Mouse (Mus musculus): ENCODE results near the gene Lamc2. TPM values are rescaled to one million over a fixed set of nuclear protein-coding genes. Genes with fewer than 3 reads are reported as not detected.

The Lamc2 gene
- polyA plus RNA-seq, 1 experiment: 0.94 TPM

DNA sequence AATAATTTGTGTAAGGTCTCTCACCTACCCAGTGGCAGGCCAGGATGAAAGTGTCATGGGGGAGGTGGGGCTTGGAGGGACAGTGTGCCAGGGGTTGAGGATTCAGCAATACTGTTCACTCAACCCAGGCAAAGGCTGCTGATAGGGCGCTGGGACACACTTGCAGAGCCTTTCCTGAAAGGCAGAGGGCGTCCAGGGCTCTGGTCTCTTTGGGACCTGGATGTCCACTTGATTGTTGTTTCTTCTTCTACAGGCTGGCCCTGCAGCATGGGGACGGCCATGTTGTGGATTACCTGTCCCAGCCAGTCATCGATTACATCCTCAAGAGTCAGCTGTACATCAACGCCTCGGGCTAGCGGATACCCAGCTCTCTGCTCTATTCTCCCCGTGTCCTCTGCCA, 70.9 kb downstream of the Lamc2 start:
- Histone ChIP-seq H3K4me1 (ENCODE audit: control insufficient read depth, insufficient read depth, low read length) (peaks cover 4% of the 10 kb centered on the region), H3K27ac (ENCODE audit: control insufficient read depth, insufficient read depth, low read depth, low read length) (no peak overlapping the region)

DNA sequence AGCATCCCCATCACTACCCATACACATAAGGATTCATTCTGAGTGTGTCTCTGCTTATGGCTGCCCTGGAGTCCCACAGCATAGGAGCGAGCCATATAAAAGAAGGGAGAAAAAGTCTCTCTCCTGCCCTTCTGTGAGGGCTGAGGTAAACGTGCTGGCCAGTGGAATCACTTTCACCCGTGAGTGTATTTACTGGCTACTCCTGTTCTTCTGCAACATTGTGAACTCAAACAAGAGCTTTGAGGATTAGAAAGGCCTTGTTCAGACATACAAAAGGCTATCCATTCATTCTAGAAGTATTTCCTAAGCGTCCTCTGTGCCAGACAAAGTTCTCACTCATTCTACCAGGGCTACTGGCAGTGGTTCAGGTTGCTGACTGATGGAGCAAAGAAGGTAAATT, 74.7 kb downstream of the Lamc2 start:
- Histone ChIP-seq H3K36me3 (ENCODE audit: control insufficient read depth, insufficient read depth, low read length) (no peaks in the 10 kb centered on the region), H3K4me1 (ENCODE audit: control insufficient read depth, insufficient read depth, low read length) (peaks cover 8% of the 10 kb centered on the region), H3K27me3 (ENCODE audit: control insufficient read depth, insufficient read depth, low read length) (no peaks in the 10 kb centered on the region), H3K4me3 (ENCODE audit: control insufficient read depth, low read depth, low read length) (no peak overlapping the region), H3K27ac (ENCODE audit: control insufficient read depth, insufficient read depth, low read depth, low read length) (no peak overlapping the region)
- TF ChIP-seq CTCF (IDR thresholded peaks at IDR 0.05; ENCODE audit: control insufficient read depth, insufficient read depth, insufficient replicate concordance, low read depth, low read length) (no peak), POLR2A (IDR thresholded peaks at IDR 0.05; ENCODE audit: control insufficient read depth, low read depth, low read length) (no peak)

More for the DNA sequence above, 70.9 kb downstream of the Lamc2 start:
- Histone ChIP-seq H3K36me3 (ENCODE audit: control insufficient read depth, insufficient read depth, low read length) (no peaks in the 10 kb centered on the region), H3K27me3 (ENCODE audit: control insufficient read depth, insufficient read depth, low read length) (no peaks in the 10 kb centered on the region), H3K4me3 (ENCODE audit: control insufficient read depth, low read depth, low read length) (no peak overlapping the region)
- TF ChIP-seq CTCF (IDR thresholded peaks at IDR 0.05; ENCODE audit: control insufficient read depth, insufficient read depth, insufficient replicate concordance, low read depth, low read length) (peak; percentile 13; the same call in 1 of the 2 replicates), POLR2A (IDR thresholded peaks at IDR 0.05; ENCODE audit: control insufficient read depth, low read depth, low read length) (no peak)

DNA sequence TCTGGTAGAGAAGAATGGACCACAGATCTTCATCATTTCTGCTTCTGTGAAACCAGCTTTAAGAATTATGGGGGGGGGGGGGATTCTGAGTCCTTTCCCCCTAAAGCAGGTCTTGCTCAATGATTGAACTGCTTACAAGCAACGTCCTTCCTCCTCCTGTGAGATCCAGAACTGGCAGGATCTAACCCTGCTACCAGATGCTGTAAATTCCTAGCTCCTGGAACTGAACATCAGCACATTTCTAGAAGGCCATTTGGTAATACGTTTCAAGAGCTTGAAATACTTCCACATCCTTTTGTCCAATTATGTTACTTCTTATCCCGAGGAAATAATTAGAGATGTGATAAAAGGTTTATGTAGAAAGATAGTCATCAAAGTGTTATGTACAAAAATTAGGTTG, 76.4 kb downstream of the Lamc2 start:
- Histone ChIP-seq H3K27me3 (ENCODE audit: control insufficient read depth, insufficient read depth, low read length) (no peaks in the 10 kb centered on the region), H3K36me3 (ENCODE audit: control insufficient read depth, insufficient read depth, low read length) (no peaks in the 10 kb centered on the region), H3K4me3 (ENCODE audit: control insufficient read depth, low read depth, low read length) (no peak overlapping the region), H3K27ac (ENCODE audit: control insufficient read depth, insufficient read depth, low read depth, low read length) (no peak overlapping the region), H3K4me1 (ENCODE audit: control insufficient read depth, insufficient read depth, low read length) (peaks cover 4% of the 10 kb centered on the region)
- TF ChIP-seq CTCF (IDR thresholded peaks at IDR 0.05; ENCODE audit: control insufficient read depth, insufficient read depth, insufficient replicate concordance, low read depth, low read length): no peak
- no peak for TF ChIP-seq POLR2A (IDR thresholded peaks at IDR 0.05; ENCODE audit: control insufficient read depth, low read depth, low read length)

DNA sequence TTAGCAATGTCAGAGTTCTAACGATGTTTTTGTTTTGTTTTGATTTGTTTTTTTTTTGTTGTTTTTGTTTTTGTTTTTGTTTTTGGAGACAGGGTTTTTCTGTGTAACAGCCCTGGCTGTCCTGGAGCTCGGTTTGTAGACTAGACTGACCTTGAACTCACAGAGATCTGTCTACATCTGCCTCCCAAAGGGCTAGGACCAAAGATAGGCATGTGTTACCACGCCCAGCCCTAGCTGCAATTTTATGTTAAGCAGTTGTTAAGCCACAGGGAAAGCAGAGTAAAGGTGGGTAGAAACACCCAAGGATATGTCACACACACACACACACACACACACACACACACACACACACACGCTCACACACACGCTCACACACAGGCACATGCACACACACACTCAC, 76.9 kb downstream of the Lamc2 start:
- H3K27ac ChIP-seq (ENCODE audit: control insufficient read depth, insufficient read depth, low read depth, low read length): no peak overlapping the region
- TF ChIP-seq CTCF (IDR thresholded peaks at IDR 0.05; ENCODE audit: control insufficient read depth, insufficient read depth, insufficient replicate concordance, low read depth, low read length) (no peak), POLR2A (IDR thresholded peaks at IDR 0.05; ENCODE audit: control insufficient read depth, low read depth, low read length) (no peak)
- H3K4me3 ChIP-seq (ENCODE audit: control insufficient read depth, low read depth, low read length): no peak overlapping the region
- H3K36me3 ChIP-seq (ENCODE audit: control insufficient read depth, insufficient read depth, low read length): no peaks in the 10 kb centered on the region
- H3K4me1 ChIP-seq (ENCODE audit: control insufficient read depth, insufficient read depth, low read length): peaks cover 4% of the 10 kb centered on the region
- H3K27me3 ChIP-seq (ENCODE audit: control insufficient read depth, insufficient read depth, low read length): no peaks in the 10 kb centered on the region

DNA sequence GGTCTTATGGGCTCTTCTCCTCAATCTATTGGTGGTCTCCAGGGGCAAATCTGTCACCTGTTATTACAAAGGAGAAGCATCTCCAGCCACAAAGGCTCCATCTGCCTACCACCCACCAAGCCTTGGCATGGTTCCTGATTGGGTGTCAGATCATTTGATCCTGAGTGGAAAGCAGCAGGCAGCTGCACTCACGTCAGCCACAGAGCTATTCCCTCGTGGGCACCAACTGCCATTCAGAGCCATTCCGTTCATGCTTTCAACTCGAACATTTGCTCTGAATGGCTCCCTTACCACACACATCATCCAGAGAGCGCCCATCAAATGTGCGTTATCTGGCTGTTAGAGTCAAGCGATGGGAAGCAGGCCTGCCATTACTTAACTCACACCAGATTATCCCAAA, 78.4 kb downstream of the Lamc2 start:
- TF ChIP-seq POLR2A (IDR thresholded peaks at IDR 0.05; ENCODE audit: control insufficient read depth, low read depth, low read length): no peak
- TF ChIP-seq CTCF (IDR thresholded peaks at IDR 0.05; ENCODE audit: control insufficient read depth, insufficient read depth, insufficient replicate concordance, low read depth, low read length): no peak
- no peaks in the 10 kb centered on the region for H3K27me3 ChIP-seq (ENCODE audit: control insufficient read depth, insufficient read depth, low read length)
- H3K36me3 ChIP-seq (ENCODE audit: control insufficient read depth, insufficient read depth, low read length): no peaks in the 10 kb centered on the region
- peaks cover 4% of the 10 kb centered on the region for H3K4me1 ChIP-seq (ENCODE audit: control insufficient read depth, insufficient read depth, low read length)
- no peak overlapping the region for H3K27ac ChIP-seq (ENCODE audit: control insufficient read depth, insufficient read depth, low read depth, low read length)
- H3K4me3 ChIP-seq (ENCODE audit: control insufficient read depth, low read depth, low read length): no peak overlapping the region

DNA sequence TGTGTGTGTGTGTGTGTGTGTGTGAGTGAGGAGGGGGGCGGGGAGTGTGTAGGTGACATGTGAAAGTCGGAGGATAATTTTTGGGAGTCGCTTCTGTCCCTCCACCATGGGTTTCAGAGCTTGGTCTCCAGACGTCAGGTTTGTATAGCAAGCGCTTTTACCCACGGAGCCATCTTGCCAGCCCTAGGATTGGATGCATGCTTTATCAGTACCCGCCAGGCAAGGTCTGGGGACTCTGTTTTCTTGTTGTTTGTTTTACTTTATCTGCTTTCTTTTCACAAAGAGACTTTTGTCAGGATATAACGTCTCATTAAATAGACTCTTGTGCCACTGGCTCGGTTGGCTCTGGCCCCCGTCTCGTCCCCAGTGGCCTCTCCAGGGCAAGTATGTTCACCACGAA, 81.4 kb downstream of the Lamc2 start:
- Histone ChIP-seq H3K36me3 (ENCODE audit: control insufficient read depth, insufficient read depth, low read length) (no peaks in the 10 kb centered on the region), H3K27ac (ENCODE audit: control insufficient read depth, insufficient read depth, low read depth, low read length) (no peak overlapping the region), H3K4me3 (ENCODE audit: control insufficient read depth, low read depth, low read length) (no peak overlapping the region), H3K4me1 (ENCODE audit: control insufficient read depth, insufficient read depth, low read length) (peaks cover 8% of the 10 kb centered on the region), H3K27me3 (ENCODE audit: control insufficient read depth, insufficient read depth, low read length) (no peaks in the 10 kb centered on the region)
- TF ChIP-seq POLR2A (IDR thresholded peaks at IDR 0.05; ENCODE audit: control insufficient read depth, low read depth, low read length) (no peak), CTCF (IDR thresholded peaks at IDR 0.05; ENCODE audit: control insufficient read depth, insufficient read depth, insufficient replicate concordance, low read depth, low read length) (no peak)

DNA sequence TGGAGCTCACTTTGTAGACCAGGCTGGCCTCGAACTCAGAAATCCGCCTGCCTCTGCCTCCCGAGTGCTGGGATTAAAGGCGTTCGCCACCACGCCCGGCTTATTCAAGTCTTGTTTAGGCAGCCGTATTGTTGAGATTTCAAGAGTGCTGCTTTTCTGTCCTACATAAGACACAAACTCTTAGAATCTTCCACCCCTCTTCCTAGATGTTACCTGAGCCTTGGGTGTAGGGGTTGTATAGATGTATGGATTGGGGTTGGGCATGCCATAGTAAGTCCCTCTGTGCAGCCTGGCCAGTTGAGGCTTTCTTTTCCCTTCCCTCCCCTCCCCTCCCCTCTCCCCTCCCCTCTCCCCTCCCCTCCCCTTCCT, 83.1 kb downstream of the Lamc2 start:
- peaks cover 8% of the 10 kb centered on the region for H3K4me1 ChIP-seq (ENCODE audit: control insufficient read depth, insufficient read depth, low read length)
- no peaks in the 10 kb centered on the region for H3K36me3 ChIP-seq (ENCODE audit: control insufficient read depth, insufficient read depth, low read length)
- no peak overlapping the region for H3K4me3 ChIP-seq (ENCODE audit: control insufficient read depth, low read depth, low read length)
- no peak overlapping the region for H3K27ac ChIP-seq (ENCODE audit: control insufficient read depth, insufficient read depth, low read depth, low read length)
- H3K27me3 ChIP-seq (ENCODE audit: control insufficient read depth, insufficient read depth, low read length): no peaks in the 10 kb centered on the region
- TF ChIP-seq CTCF (IDR thresholded peaks at IDR 0.05; ENCODE audit: control insufficient read depth, insufficient read depth, insufficient replicate concordance, low read depth, low read length): no peak
- no peak for TF ChIP-seq POLR2A (IDR thresholded peaks at IDR 0.05; ENCODE audit: control insufficient read depth, low read depth, low read length)
